Mouse (Mus musculus): Measurements from ENCODE around the gene Tcf23. TPM values are rescaled to one million over a fixed set of nuclear protein-coding genes. Genes with fewer than 3 reads are reported as not detected.

Tcf23 gene
- polyA plus RNA-seq, 1 experiment from 2014 or later: 0.04 TPM

DNA sequence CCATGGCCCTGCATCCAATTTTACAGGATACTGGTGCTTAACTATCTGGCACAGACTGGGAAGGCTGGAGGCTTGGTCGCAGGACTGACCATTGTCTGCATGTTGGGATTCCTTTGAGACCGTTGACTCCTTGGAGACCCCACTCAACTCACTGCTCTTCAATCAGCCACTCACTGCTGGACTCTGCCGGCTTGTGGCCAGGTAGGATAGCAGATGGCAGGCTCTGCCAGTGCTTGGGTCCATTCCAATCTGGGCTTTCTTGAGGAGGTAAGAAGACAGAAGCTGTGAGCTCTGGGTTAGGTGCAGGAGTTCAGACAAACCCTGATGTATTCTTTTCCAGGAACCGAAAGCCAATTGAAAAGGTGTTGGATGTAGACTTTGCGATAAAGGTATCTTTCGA, 14.4 kb upstream of the Tcf23 start:
- no peak for DNase-seq (ENCODE audit: low spot score)
- Histone ChIP-seq H3K36me3 (ENCODE audit: control insufficient read depth, insufficient read depth, low read length) (peaks cover 39% of the 10 kb centered on the region), H3K4me2 (no peak overlapping the region), H3K9ac (ENCODE audit: low read depth, low read length) (no peak overlapping the region), H3K4me1 (replicated peaks; ENCODE audit: control insufficient read depth, insufficient read depth, low read length) (peaks cover 15% of the 10 kb centered on the region), H3K27ac (ENCODE audit: low read depth, low read length) (no peak overlapping the region), H3K27me3 (replicated peaks; ENCODE audit: control insufficient read depth, insufficient read depth, low read length) (no peaks in the 10 kb centered on the region), H3K9me3 (ENCODE audit: control insufficient read depth, low read length) (no peaks in the 10 kb centered on the region), H3K4me3 (ENCODE audit: low read depth, low read length) (no peak overlapping the region)
- no peak for ATAC-seq (replicated peaks; ENCODE audit: low FRiP score)
- WGBS: 94% methylated on average over 6 of the region's 6 CpGs

DNA sequence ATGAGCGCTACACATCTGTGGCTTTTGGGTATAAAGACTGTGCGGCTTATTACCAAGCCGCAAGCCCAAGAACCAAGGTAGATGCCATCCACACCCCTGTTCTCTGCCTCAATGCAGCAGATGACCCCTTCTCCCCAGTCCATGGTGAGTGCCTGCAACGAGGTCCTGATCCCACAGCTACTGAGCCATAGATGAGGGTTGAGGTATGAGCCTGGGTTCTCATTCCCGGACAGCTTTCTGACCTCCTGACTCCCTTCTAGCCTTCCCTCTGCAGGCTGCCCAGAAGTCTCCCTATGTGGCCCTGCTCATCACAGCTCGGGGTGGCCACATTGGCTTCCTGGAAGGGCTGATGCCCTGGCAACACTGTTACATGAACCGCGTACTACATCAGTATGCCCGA, 13.9 kb upstream of the Tcf23 start:
- 92% methylated on average over 9 of the region's 9 CpGs for WGBS
- peaks cover 13% of the 10 kb centered on the region for H3K4me1 ChIP-seq (replicated peaks; ENCODE audit: control insufficient read depth, insufficient read depth, low read length)
- DNase-seq (ENCODE audit: low spot score) (no peak), ATAC-seq (replicated peaks; ENCODE audit: low FRiP score) (no peak)
- no peak overlapping the region for H3K4me2 ChIP-seq
- no peak overlapping the region for H3K27ac ChIP-seq (ENCODE audit: low read depth, low read length)
- H3K36me3 ChIP-seq (ENCODE audit: control insufficient read depth, insufficient read depth, low read length): peaks cover 39% of the 10 kb centered on the region
- H3K27me3 ChIP-seq (replicated peaks; ENCODE audit: control insufficient read depth, insufficient read depth, low read length): no peaks in the 10 kb centered on the region
- no peaks in the 10 kb centered on the region for H3K9me3 ChIP-seq (ENCODE audit: control insufficient read depth, low read length)
- no peak overlapping the region for H3K9ac ChIP-seq (ENCODE audit: low read depth, low read length)
- no peak overlapping the region for H3K4me3 ChIP-seq (ENCODE audit: low read depth, low read length)

DNA sequence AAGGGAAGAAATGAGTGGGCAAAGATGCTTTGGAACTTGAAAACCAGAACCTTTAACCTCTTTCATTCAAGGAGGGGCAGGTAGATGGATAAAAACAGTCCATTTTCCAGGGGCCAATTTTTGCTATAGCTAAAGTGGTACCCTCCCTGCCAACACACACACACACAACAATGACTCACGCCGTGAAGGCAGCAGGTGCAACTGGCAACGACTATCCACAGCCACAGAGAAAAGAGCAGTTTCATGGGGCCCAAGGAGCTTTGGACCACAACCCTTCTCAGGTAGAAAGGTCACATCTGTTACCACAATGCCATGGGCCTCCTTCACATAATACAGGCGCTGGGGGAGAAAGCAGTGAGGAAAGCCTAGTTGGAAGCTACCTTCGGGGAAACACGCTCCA, 12.7 kb upstream of the Tcf23 start:
- Histone ChIP-seq H3K27me3 (replicated peaks; ENCODE audit: control insufficient read depth, insufficient read depth, low read length) (no peaks in the 10 kb centered on the region), H3K4me1 (replicated peaks; ENCODE audit: control insufficient read depth, insufficient read depth, low read length) (peaks cover 15% of the 10 kb centered on the region), H3K36me3 (ENCODE audit: control insufficient read depth, insufficient read depth, low read length) (peaks cover 39% of the 10 kb centered on the region), H3K4me3 (ENCODE audit: low read depth, low read length) (no peak overlapping the region), H3K4me2 (no peak overlapping the region), H3K9ac (ENCODE audit: low read depth, low read length) (no peak overlapping the region), H3K27ac (ENCODE audit: low read depth, low read length) (no peak overlapping the region), H3K9me3 (ENCODE audit: control insufficient read depth, low read length) (no peaks in the 10 kb centered on the region)
- DNase-seq (ENCODE audit: low spot score) (no peak), ATAC-seq (replicated peaks; ENCODE audit: low FRiP score) (no peak)
- WGBS: 90% methylated on average over 6 of the region's 6 CpGs

DNA sequence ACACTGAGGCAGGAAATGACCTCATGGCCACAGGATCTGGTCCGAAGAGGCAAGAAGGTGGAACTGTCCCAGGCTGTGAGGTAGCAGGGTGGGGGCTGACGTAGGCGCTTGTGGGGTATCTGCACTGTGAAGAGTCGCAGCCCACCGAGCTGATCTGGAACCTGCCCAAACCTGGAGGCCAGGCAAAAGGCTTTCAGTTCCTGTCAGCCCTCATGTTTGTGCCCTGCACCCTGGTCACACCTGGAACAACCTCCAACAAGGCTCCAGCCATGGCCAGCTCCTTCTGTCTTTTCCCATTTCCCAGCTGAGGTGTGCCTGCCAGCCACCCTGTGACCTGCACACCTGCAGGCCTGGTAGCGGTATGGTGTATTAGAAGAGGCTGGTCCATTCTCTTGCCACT, 10.6 kb upstream of the Tcf23 start:
- WGBS: 91% methylated on average over 6 of the region's 6 CpGs
- peak overlapping the region; percentile 71 for H3K4me2 ChIP-seq

DNA sequence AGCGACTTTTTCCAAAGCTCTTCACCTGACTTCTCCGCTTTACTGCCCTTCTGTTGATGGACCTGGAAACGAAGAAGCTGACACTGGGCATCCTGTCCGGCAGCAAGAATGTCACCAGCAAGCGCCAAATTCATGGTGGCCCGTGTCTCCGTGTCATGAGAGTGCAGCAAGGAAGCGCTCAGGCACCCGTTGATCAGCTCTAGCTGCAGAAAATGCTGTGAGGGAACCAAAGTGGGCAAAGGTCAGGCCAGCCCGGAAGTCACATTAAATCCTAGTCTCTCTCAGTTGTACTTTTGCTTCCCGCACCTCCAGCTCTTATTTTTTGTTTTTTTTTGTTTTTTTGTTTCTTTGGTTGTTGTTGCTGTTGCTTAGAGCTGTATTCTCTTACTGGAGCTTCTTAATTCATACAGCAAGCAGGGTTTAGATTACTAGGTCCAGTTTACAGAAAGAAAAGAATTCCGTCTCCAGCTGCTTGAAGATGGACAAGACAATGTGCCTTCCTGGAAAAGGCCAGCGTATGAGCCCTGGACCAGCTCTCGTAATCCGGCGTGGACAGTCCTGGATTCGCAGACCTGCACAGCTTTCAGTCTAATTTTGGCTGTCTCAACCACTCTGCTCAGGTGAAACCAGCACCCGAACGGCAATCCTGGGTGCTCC, 9.1 kb upstream of the Tcf23 start:
- DNase-seq (ENCODE audit: low spot score) (no peak), ATAC-seq (replicated peaks; ENCODE audit: low FRiP score) (no peak; the same call in 1 of the 2 replicates)
- H3K4me3 ChIP-seq (ENCODE audit: low read depth, low read length): peak overlapping the region; percentile 76
- WGBS: 34% methylated on average over 19 of the region's 19 CpGs
- H3K9ac ChIP-seq (ENCODE audit: low read depth, low read length): peak overlapping the region; percentile 79
- peaks cover 25% of the 10 kb centered on the region for H3K36me3 ChIP-seq (ENCODE audit: control insufficient read depth, insufficient read depth, low read length)
- H3K9me3 ChIP-seq (ENCODE audit: control insufficient read depth, low read length): no peaks in the 10 kb centered on the region
- H3K4me2 ChIP-seq: peak overlapping the region; percentile 71
- no peaks in the 10 kb centered on the region for H3K27me3 ChIP-seq (replicated peaks; ENCODE audit: control insufficient read depth, insufficient read depth, low read length)
- H3K4me1 ChIP-seq (replicated peaks; ENCODE audit: control insufficient read depth, insufficient read depth, low read length): peaks cover 17% of the 10 kb centered on the region
- peak overlapping the region; percentile 62; the same call in 1 of the 2 replicates for H3K27ac ChIP-seq (ENCODE audit: low read depth, low read length)

More for the DNA sequence above, 10.6 kb upstream of the Tcf23 start:
- H3K27me3 ChIP-seq (replicated peaks; ENCODE audit: control insufficient read depth, insufficient read depth, low read length): no peaks in the 10 kb centered on the region
- H3K36me3 ChIP-seq (ENCODE audit: control insufficient read depth, insufficient read depth, low read length): peaks cover 36% of the 10 kb centered on the region
- peaks cover 17% of the 10 kb centered on the region for H3K4me1 ChIP-seq (replicated peaks; ENCODE audit: control insufficient read depth, insufficient read depth, low read length)
- ATAC-seq (replicated peaks; ENCODE audit: low FRiP score) (no peak), DNase-seq (ENCODE audit: low spot score) (no peak)
- no peaks in the 10 kb centered on the region for H3K9me3 ChIP-seq (ENCODE audit: control insufficient read depth, low read length)
- H3K27ac ChIP-seq (ENCODE audit: low read depth, low read length): no peak overlapping the region
- H3K4me3 ChIP-seq (ENCODE audit: low read depth, low read length): no peak overlapping the region
- H3K9ac ChIP-seq (ENCODE audit: low read depth, low read length): no peak overlapping the region

DNA sequence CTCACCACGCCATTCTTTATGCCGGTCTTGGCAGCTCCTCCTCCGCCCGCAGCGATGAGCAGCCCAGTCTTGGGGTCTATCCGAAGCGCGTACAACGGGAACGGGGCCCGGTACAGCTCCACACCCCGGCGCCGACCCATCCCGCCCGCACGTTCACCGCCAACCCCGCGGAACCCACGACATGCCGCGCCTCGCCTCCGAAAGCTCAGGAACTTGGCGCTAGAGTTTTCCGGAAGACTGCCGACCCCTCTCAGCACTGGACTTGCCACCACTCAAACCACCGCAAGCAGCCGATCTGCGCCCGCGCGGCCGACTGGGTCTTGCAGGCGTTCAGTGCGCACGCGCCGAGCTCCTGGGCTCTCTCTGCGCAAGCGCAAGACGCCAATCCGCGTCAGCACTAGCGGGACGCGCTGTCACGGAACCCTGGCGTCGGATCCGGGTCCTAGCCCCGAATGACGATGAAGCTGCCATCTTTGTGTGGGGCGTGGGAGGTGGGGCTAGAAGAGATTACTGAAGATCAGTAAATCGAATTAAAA, 8.4 kb upstream of the Tcf23 start, which contains the start of gene Preb:
Gene Preb, minus strand, starts transcription at position 396 of the 536 bp plus-strand sequence.
- H3K4me1 ChIP-seq (replicated peaks; ENCODE audit: control insufficient read depth, insufficient read depth, low read length): peaks cover 17% of the 10 kb centered on the region
- peak within 1 kb of the TSS; percentile 79 for H3K9ac ChIP-seq (ENCODE audit: low read depth, low read length)
- DNase-seq (ENCODE audit: low spot score): peak; percentile 95
- no peaks in the 10 kb centered on the region for H3K27me3 ChIP-seq (replicated peaks; ENCODE audit: control insufficient read depth, insufficient read depth, low read length)
- ATAC-seq (replicated peaks; ENCODE audit: low FRiP score): peak; percentile 95
- H3K4me2 ChIP-seq: peak within 1 kb of the TSS; percentile 71
- no peaks in the 10 kb centered on the region for H3K9me3 ChIP-seq (ENCODE audit: control insufficient read depth, low read length)
- WGBS: under 1% methylated on average over 56 of the region's 56 CpGs
- H3K4me3 ChIP-seq (ENCODE audit: low read depth, low read length): peak within 1 kb of the TSS; percentile 76
- H3K27ac ChIP-seq (ENCODE audit: low read depth, low read length): peak within 1 kb of the TSS; percentile 62
- H3K36me3 ChIP-seq (ENCODE audit: control insufficient read depth, insufficient read depth, low read length): peaks cover 20% of the 10 kb centered on the region

DNA sequence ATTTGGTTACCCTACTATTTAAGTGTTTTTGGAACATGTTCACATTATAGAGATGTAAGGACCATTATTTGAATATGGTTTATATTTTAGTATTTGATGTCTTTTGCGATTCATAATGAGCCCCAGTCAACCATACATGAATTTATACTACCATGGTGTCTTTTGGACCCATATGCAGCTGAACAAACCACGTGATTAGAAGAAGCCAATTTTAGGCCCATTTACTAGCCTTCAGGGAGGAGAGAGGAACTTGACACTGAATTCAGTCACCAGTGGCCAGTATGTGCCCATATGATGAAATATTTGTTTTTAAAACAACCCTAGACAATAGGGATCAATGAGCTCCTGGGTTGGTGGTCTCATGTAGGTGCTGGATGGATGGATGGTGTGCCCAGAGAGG, 7.6 kb upstream of the Tcf23 start:
- Histone ChIP-seq H3K4me3 (ENCODE audit: low read depth, low read length) (peak overlapping the region; percentile 76; the same call in 1 of the 2 replicates), H3K36me3 (ENCODE audit: control insufficient read depth, insufficient read depth, low read length) (peaks cover 17% of the 10 kb centered on the region), H3K27me3 (replicated peaks; ENCODE audit: control insufficient read depth, insufficient read depth, low read length) (no peaks in the 10 kb centered on the region), H3K4me2 (peak overlapping the region; percentile 71), H3K4me1 (replicated peaks; ENCODE audit: control insufficient read depth, insufficient read depth, low read length) (peaks cover 17% of the 10 kb centered on the region), H3K9me3 (ENCODE audit: control insufficient read depth, low read length) (no peaks in the 10 kb centered on the region), H3K9ac (ENCODE audit: low read depth, low read length) (no peak overlapping the region; the same call in 1 of the 2 replicates), H3K27ac (ENCODE audit: low read depth, low read length) (0 out of 2 replicates have a peak overlapping the region, but pooled peaks have one; percentile 16)
- 90% methylated on average over 2 of the region's 2 CpGs for WGBS
- DNase-seq (ENCODE audit: low spot score): no peak
- ATAC-seq (replicated peaks; ENCODE audit: low FRiP score): no peak

DNA sequence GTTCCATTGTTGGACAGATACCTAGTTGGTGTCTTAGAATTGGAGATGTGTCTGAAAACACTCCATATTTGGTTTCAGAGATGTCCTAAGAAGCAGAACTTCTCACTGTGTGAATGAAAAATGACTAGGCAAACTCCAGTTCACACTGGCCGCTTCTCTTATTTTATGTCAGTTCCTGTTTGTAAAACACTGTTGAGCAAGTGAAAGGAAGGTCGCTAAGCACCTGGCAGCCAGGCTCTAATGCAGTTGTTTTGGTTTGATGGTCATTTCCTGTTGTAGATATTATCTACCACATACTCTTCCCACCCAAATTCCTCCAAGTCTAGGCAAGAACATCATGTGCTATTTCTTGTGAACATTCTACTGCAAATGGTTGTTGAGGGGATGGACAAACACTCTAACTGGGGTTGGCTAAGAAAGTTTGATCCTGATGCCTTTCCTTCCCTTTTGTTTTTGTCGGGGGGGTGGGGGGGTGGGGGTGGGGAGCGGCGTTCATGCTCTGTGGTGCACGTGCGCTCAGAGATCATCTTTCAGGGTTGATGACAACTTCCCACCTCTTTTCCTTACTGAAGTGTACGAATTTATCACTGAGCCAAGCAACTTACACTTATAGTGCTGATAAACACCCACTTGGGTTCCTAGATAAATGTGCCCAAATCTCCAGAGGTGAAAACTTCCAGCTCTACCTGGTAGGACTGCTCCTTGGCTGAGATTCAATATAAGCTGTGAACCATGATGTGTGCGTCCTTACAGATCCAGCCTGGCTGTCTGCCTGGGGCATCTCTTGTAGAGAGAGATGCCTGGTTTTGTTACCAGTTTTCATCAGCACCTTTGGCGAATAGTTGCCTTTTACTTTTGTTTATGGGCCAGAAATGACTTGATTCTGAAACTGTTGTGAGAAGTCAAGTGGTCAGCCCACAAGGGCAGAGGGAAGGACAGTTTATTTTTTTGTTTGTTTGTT, 6.6 kb upstream of the Tcf23 start:
- Histone ChIP-seq H3K9me3 (ENCODE audit: control insufficient read depth, low read length) (no peaks in the 10 kb centered on the region), H3K9ac (ENCODE audit: low read depth, low read length) (no peak overlapping the region), H3K4me3 (ENCODE audit: low read depth, low read length) (no peak overlapping the region), H3K4me1 (replicated peaks; ENCODE audit: control insufficient read depth, insufficient read depth, low read length) (peaks cover 17% of the 10 kb centered on the region), H3K27ac (ENCODE audit: low read depth, low read length) (no peak overlapping the region), H3K4me2 (no peak overlapping the region), H3K27me3 (replicated peaks; ENCODE audit: control insufficient read depth, insufficient read depth, low read length) (no peaks in the 10 kb centered on the region), H3K36me3 (ENCODE audit: control insufficient read depth, insufficient read depth, low read length) (peaks cover 13% of the 10 kb centered on the region)
- ATAC-seq (replicated peaks; ENCODE audit: low FRiP score): no peak
- 48% methylated on average over 10 of the region's 10 CpGs for WGBS
- no peak for DNase-seq (ENCODE audit: low spot score)
